Mouse (Mus musculus) olfactory bulb, adult 2 months (tissue): Measurements from ENCODE around the gene Mrpl52.

ENCODE experiments used
- CTCF ChIP-seq: fragments of 200-500 bp; IDR thresholded peaks from 2 replicates; pipeline ENCODE4 v1.5.1; 2012; ENCODE audit warnings: low read depth, mild to moderate bottlenecking, low read length, moderate library complexity; ENCODE audit not compliant: insufficient read depth
- POLR2A ChIP-seq: fragments of 200-500 bp; IDR thresholded peaks from 2 replicates; pipeline ENCODE4 v1.6.1; 2012; ENCODE audit warnings: mild to moderate bottlenecking, low read depth, low read length, moderate library complexity; ENCODE audit not compliant: insufficient read depth

DNA sequence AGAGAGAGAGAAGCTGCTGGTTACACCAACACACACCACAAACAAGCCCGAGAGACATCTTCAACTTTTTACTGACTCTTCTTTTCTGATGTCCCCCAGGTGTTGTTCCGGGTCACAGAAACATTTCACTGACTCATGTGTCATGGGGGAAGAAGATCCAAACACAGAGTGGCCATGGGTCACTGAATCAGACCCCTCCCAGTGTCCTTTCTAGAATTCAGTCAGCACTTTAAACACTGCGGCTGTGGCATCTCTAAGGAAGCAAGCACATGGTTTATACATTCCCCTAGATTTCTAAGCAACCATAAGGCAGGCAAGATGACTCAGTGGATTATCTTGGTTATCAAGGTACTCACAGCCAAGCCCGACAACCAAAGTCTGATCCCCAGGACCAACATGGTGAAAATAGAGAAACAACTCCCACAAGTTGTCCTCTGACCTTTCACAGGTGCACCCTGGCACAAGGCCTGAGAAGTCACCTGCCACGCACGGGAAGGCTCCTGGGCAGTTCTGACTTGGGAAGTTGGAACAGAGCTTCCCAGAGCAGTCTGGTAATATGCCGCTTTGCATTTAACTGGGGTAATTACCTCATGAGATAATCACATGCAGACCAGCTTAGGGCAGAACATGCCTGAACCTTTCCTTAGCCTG, 40.6 kb upstream of the Mrpl52 start:
- TF ChIP-seq CTCF: no peak
- TF ChIP-seq POLR2A: no peak
